Mouse (Mus musculus): ENCODE results near the gene Blnk.

DNA sequence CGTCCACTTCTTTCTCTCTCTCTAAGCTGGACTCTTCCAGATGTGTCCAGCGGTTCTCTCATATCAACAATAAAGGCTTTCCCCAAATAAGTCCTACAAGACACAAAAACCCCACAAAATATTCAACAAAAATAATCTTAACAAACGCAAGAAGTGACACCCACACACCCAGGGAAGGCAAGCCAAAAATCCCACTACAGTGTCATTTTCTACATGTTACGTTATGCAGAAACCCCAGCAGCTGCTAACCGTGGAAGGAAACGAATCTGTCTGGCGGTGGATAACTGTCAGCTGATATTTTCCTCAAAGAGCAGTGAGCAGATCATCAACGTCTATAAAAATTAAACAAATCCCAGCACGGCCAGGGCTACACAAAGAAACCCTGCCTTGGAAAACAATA is 19.7 kb upstream of the Blnk start:
- TF ChIP-seq CTCF (IDR thresholded peaks at IDR 0.05; ENCODE audit: control insufficient read depth, insufficient read depth, insufficient replicate concordance, low read depth, low read length) (no peak), POLR2A (IDR thresholded peaks at IDR 0.05; ENCODE audit: control insufficient read depth, low read depth, low read length) (no peak)
